Mouse (Mus musculus): ENCODE data around the gene Erc2.

The Erc2 gene

DNA sequence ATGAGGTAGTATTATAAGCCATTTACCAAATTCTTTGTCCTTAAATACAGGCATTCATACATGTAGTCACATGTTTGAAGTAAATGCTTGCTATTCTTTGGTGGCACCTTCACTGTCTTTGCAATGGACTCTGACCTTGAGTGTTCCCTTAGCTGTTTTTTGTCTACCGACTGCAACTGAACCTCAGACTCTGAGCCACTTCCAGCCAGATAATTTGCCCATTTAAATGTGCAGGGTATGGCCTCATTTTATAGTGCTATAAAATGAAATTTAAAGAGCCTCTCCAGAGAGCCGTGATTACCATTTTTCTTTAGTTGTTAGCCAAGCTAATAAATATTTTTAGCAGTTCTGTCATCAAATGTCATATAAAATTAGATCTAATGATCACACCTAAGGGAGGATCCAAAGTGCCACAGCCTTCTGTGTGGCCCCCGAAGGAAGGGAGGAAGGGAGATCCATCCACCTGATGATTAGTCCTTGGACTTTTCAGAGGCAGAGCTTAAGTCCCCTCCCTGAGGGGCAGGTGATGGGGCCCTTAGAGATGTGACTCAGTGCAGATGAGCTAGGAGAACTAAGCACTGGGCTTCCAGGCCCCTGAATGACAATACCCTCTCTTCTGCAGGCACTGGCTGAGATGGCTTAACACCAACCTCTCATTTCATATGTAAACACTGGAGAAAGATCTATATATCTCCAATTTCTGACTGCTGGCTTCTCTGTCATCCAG is 439.6 kb downstream of the Erc2 start:
- DNase-seq (ENCODE audit: low read depth, low spot score): no peak

GRCm38 (mm10) chr14:28068021-28068420 is 445.8 kb downstream of the Erc2 start:
- DNase-seq (ENCODE audit: low read depth, low spot score): no peak

- DNase-seq (ENCODE audit: low read depth, low spot score): no peak
Observed at GRCm38 (mm10) chr14:28069826-28070225, 447.6 kb downstream of the Erc2 start.

DNA sequence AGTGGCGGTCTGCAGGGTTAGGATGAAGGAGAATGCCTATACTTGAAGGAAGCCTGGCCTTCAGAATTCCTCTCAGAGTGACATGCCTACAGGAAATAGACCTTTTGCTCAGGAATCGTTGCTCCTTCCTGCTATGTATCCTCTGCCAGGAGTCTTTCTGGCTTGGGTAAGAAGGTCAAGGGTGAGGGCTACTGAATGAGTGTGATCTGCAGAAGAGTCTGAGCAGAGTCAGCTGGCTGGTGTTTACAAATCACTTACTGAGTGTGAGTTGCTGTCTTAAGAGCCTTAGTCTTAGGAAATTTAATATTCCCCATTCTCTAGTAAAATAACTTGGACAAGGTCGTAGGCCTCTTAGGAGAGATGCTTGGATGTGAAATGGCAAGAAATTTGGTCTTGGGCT is 450.3 kb downstream of the Erc2 start:
- no peak for DNase-seq (ENCODE audit: low read depth, low spot score)

DNA sequence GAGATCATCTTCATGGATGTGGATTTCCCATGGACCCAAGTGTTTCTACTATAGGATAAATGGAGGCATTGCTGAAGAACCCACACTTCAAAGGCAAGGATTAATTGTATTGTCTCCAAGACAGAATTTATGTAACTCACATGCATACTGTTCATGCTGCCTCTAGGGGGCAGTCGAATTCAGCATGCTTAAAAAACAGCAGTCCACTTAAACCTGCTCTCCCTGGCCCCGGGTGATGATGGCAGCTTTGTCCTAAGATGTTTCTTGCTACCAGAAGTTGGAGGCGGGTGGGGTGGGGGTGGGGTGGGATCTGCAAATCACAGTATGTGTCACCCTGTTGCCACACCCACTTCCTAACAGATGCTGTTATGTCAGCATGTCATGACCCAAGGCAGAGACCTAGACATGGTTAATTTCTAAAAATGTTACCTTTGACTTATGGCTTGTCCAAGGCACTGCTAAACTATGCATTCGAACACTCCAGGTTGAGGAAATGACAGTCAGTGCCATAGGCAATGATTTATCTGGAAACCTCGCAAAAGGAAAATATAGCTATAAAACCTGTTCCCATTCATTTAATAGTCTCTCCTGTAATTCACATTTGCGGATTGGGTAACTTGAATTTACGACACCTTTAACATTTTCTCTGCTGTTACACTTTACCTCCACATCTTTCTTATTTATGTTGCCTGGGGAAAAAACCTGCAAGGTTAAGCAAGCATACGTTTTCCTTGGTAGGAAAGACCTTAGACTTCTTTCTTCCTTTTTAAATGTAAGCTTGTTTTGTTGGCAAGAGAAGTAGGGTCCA is 467.6 kb downstream of the Erc2 start:
- DNase-seq (ENCODE audit: low read depth, low spot score): peak; percentile 62

DNA sequence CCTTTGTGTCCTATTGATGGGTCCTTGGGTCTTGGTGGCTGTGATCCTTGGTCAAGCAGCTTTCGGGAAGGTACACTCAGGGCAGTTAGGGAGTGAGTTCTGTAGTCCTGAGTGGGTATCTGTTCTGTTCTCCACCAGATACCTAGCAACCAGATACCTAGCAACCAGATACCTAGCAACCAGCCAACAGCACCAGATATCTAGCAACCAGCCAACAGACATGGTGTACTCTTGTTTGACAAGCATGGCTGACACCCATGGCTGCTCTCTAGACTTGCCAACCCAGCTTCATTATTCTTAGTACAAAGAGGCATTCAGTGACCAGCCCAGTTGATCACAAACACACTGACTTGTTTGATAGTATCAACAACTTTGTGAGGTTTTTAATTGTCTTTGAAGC is 469.1 kb downstream of the Erc2 start:
- DNase-seq (ENCODE audit: low read depth, low spot score): no peak

DNA sequence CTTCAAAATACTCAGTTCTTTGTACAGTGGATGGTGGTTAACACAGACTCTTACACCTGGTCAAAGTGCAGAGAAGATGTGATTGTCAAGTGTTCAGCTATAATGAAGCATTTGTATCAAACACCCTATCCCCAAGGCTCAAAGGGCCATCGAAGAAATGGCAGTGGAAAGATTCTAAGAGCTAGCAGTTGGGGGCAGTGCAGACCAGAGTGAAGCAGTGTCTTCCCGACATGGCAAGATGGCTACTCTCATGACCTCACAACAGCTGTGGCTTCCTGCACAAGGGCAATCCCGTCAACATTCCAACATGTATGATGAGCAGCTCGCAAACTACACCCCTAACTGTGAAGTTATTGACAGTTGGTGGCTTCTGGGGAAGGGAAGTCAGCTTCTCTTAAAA is 471.0 kb downstream of the Erc2 start:
- peak; percentile 11 for DNase-seq (ENCODE audit: low read depth, low spot score)

DNA sequence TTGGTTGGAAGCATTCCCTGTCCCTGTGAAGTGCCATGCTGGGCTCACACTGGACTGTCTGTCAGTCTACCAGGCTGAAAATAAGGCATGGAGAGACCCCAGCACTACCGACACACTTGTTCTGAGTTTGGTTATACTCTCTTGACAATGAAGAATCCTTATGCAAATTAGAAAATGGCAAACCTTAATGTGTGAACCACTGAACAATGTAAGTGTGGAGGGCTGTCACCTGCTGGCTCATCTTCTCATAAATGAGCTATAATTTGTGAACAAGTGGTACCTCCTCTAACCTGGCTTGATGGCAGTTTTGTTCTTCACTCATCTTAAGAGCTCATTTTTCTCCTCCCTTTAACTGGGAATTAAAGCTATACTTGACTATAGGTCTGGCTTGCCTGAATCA is 471.7 kb downstream of the Erc2 start:
- DNase-seq (ENCODE audit: low read depth, low spot score): no peak

GRCm38 (mm10) chr14:28099084-28099483 is 476.9 kb downstream of the Erc2 start:
- DNase-seq (ENCODE audit: low read depth, low spot score): no peak

GRCm38 (mm10) chr14:28113121-28113520 is 490.9 kb downstream of the Erc2 start:
- no peak for DNase-seq (ENCODE audit: low read depth, low spot score)

DNA sequence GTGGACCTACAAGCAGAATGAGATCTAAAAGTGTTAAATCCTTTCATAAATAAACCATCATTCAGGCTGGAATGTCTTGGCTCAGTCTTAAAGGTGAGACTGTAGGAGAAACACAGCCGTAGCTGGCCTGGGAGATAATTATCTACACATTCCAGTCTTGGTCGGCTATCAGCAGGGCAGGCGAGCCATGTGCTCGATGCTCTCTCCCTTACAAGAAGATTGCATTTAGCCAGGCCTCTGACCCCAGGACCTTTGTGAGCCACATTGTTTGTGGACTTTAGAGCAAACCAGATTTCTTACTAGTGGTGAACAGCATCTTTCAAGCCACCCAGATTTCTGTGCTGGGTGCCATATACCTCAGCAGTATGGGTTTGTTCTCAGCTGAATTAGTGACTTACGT is 498.6 kb downstream of the Erc2 start:
- no peak for DNase-seq (ENCODE audit: low read depth, low spot score)

DNA sequence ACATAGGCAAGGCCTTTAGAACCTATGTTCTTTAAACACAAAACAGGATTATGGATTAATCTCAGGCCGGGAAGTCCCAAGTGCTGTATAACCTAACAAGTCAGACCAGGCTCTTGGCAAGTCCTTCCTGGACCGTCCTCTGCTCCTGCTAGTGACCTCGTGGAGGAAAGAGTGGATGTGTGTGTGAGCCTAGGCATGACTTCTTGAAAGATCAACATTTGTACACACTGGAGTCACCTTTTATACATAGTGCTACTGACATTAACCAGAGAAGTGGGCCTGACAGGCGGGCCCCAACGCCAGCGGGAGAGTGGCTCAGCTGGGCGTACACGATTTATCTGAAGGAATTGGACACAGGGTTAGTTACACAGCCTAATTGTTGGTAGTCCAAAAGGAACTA is 504.6 kb downstream of the Erc2 start:
- DNase-seq (ENCODE audit: low read depth, low spot score): no peak

DNA sequence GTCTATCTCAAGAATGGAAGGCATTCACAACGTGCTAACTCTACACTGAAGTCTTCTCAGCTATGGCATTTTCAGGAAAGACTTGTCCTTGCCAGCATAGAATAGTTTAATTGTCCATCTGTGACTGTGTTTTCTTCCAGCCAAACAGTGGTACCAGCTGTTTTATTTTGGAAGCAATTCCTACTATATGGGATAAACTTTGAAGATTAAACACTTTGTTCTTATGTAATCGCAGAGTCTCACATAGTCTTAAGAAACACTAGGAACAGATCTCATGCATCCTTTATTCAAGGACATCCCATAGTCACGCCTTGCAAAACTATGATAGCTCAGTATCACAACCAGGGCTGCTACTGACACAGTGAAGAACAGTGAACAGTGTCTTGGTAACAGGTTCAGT is 506.8 kb downstream of the Erc2 start:
- no peak for DNase-seq (ENCODE audit: low read depth, low spot score)

DNA sequence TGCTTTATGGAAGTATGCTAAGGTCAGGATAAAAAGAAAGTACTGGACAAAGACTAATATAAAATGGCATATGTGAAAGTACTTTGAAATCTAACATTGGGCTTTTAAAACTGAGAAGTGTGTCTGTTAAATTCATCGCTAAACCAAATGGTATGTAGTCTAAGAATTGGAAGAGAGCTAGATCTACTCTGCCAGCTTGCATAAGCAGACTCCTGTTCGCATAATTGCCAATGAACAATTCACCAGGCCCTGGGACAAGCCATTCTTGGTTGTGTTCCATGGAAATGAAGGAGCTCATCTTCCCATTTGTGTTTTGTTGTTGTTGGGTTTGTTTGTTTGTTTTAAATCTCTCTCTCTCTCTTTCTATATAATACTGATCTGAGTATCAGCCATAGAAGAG is 521.8 kb downstream of the Erc2 start:
- no peak for DNase-seq (ENCODE audit: low read depth, low spot score)

DNA sequence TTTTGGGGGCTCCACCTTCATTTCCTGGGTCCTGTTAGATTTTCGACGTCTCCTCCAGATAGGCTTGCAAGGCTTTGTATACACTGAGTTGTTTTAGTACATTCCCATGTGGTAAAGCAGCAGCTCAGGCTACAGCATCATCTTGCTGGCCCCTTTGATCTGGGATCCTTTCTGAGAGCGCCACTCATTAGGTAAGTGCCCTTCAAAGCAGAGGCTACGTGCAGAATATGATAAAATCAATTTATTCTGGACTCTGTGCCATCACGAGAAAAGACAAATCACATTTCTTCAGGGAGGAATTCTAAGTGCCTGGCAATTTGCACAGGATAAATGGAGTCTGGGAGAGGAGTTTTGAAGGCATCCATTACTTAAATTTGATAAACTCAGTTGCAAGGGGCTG is 525.0 kb downstream of the Erc2 start:
- no peak for DNase-seq (ENCODE audit: low read depth, low spot score)

DNA sequence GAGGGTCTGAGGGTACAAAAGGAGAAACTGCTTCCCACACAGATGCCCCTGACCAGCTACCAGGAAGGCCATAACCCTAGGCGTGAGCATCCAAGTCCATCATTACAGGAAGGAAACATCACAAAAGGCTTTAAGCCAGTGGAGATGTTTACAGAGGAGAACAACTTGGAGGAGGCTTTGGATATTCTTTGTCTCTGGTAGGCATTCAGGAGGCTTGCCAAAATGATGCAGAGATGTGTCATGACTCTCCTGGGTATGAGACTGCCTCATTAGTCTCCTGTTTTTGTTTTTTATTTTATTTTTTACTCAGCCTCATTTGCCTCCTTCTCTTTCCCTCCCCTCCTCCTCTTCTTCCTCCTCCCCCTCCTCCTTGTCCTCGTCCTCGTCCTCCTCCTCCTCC is 528.7 kb downstream of the Erc2 start:
- DNase-seq (ENCODE audit: low read depth, low spot score): no peak

DNA sequence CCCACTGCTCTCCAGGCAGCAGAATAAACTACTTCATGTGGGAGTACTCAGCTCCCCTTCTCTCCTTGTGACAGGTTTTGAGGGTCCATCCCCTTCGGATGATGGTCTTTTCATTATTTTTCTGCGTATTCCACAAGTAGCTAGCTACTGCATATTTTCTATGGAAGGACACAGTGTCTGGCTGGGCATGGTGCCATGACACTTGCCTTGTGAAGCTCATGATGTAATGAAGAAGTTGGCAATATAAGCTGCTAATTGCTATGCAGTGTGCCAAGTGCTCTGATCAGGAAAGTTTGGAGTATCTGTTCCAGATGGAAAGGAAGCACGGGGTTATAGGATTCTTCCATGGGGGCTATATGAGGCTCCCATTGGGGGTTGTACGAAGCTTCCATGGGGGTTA is 533.5 kb downstream of the Erc2 start:
- no peak for DNase-seq (ENCODE audit: low read depth, low spot score)

GRCm38 (mm10) chr14:28160852-28161251 is 538.6 kb downstream of the Erc2 start:
- DNase-seq (ENCODE audit: low read depth, low spot score): no peak

DNA sequence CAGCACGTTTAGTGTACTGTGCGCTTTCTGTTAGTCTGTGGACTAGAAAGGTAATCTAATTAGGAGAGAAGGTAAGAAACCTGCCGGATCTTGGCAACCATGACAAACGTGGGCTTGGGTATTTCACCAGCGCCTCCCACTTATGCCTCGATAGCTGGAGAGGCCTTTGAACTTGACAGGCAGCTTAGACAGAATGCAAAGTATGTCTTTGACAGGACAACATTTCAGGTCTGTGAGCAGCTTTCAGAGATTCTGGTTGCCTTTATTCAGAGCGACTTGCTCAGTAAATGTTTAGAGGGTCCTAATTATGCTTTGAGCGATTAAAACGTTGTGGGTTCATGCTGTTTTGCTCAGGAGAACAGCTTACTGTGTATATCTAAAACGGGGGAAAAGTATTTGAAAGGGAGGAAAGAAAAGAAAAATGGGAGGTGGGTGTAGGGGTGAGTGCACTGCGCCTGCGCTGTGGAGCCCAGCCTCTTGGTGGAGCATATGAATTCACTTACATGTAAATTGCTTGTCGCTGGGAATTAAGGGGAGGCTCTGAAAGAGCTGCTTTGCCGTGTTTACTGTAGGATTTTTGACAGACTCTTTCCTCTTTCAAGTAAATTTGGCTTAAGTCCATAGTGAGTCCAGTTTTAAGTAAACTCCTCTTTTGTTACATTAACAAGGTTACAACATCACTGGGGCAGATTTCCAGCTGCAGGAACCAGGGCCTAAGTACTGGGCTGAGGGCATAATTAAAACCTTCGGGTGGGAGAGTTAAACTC is 542.6 kb downstream of the Erc2 start:
- peak; percentile 36 for DNase-seq (ENCODE audit: low read depth, low spot score)

DNA sequence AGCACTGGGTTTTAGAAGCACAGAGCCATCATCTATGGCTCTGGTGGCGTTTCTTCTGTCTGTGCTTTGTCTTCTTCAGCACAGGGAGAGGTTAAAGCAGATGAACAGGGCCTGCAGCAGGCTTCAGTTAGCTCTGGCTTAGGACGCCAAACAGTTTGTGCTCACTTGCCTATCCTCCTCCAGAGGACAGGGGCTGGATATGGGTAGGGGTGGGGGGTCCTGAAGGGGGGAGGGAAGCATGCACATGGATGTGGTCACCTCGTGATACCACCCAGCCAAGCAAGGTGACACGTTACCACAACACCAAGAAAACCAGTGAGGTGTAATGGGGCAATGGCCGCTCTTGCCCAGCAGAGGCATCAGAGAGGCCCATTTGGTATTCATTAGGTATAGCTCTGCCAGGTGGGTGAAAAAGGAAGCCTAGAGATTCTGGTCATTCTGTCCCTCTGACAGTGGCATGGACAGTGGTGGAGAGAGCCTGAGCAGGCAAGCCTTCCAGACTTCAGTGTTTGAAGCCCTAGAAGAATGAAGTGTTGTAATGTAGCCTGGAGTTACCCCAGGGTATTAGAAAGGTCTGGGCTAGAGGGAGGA is 543.5 kb downstream of the Erc2 start:
- DNase-seq (ENCODE audit: low read depth, low spot score): no peak

DNA sequence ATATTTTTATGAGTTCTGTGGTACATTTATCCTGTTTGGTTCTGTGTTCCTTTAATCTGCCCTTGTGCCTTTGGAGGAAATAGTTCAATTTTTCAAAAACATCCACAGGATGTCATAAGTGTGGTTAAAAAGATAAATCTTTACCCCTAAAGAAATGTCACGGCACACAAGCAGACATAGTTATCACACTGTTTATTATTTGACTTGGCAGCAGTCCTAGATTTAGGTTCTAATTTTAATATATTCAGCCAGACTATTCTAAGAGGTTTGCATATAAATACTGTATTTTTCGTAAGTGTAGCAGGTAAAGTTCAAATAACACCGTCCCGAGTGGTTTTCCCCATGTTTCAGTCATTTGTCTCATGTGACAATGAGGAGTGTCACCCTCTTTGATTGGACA is 548.5 kb downstream of the Erc2 start:
- no peak for DNase-seq (ENCODE audit: low read depth, low spot score)

- no peak for DNase-seq (ENCODE audit: low read depth, low spot score)
Observed at GRCm38 (mm10) chr14:28171364-28171763, 549.1 kb downstream of the Erc2 start.
